Mouse (Mus musculus): ENCODE data around the gene Itga7.

Itga7 gene

GRCm38 (mm10) chr10:128950208-128950887 is 16.7 kb downstream of the Itga7 start:
- H3K4me1 ChIP-seq (replicated peaks; ENCODE audit: low read depth, low read length): peaks cover 15% of the 10 kb centered on the region
- no peaks in the 10 kb centered on the region for H3K36me3 ChIP-seq (ENCODE audit: insufficient read depth, low read length)
- peaks cover 4% of the 10 kb centered on the region; the same call in 1 of the 2 replicates for H3K9me3 ChIP-seq (ENCODE audit: low read length)
- H3K27me3 ChIP-seq (ENCODE audit: insufficient read depth, low read length): peaks cover 16% of the 10 kb centered on the region; the same call in 1 of the 2 replicates
- no peak overlapping the region for H3K4me3 ChIP-seq (replicated peaks; ENCODE audit: low read length)
- TF ChIP-seq CTCF (conservative IDR thresholded peaks at IDR 0.05; ENCODE audit: low read length) (no peak), POU5F1 (IDR thresholded peaks at IDR 0.05; ENCODE audit: borderline replicate concordance, low read length) (no peak), NANOG (IDR thresholded peaks at IDR 0.05; ENCODE audit: borderline replicate concordance, low read length) (no peak)

- H3K9me3 ChIP-seq (ENCODE audit: low read length): no peaks in the 10 kb centered on the region
- H3K36me3 ChIP-seq (ENCODE audit: insufficient read depth, low read length): no peaks in the 10 kb centered on the region
- no peak for TF ChIP-seq CTCF (conservative IDR thresholded peaks at IDR 0.05; ENCODE audit: low read length)
- no peaks in the 10 kb centered on the region for H3K4me1 ChIP-seq (replicated peaks; ENCODE audit: low read depth, low read length)
- H3K27me3 ChIP-seq (ENCODE audit: insufficient read depth, low read length): peaks cover 30% of the 10 kb centered on the region
- no peak overlapping the region for H3K4me3 ChIP-seq (replicated peaks; ENCODE audit: low read length)
Measured at GRCm38 (mm10) chr10:128958340-128958739, 24.7 kb downstream of the Itga7 start.

- Histone ChIP-seq H3K27me3 (ENCODE audit: insufficient read depth, low read length) (peaks cover 25% of the 10 kb centered on the region), H3K4me1 (replicated peaks; ENCODE audit: low read depth, low read length) (no peaks in the 10 kb centered on the region), H3K4me3 (replicated peaks; ENCODE audit: low read length) (no peak overlapping the region), H3K9me3 (ENCODE audit: low read length) (no peaks in the 10 kb centered on the region), H3K36me3 (ENCODE audit: insufficient read depth, low read length) (no peaks in the 10 kb centered on the region)
- no peak for TF ChIP-seq POU5F1 (IDR thresholded peaks at IDR 0.05; ENCODE audit: borderline replicate concordance, low read length)
- TF ChIP-seq CTCF (conservative IDR thresholded peaks at IDR 0.05; ENCODE audit: low read length): no peak
- no peak for TF ChIP-seq NANOG (IDR thresholded peaks at IDR 0.05; ENCODE audit: borderline replicate concordance, low read length)
Measured at GRCm38 (mm10) chr10:128960142-128960541, 26.5 kb downstream of the Itga7 start.

GRCm38 (mm10) chr10:128960590-128961584 is 27.3 kb downstream of the Itga7 start, which contains the start of gene Mettl7b:
Gene Mettl7b (minus strand): TSS chr10:128960988.
- no peaks in the 10 kb centered on the region for H3K4me1 ChIP-seq (replicated peaks; ENCODE audit: low read depth, low read length)
- peaks cover 25% of the 10 kb centered on the region for H3K27me3 ChIP-seq (ENCODE audit: insufficient read depth, low read length)
- H3K9me3 ChIP-seq (ENCODE audit: low read length): no peaks in the 10 kb centered on the region
- TF ChIP-seq NANOG (IDR thresholded peaks at IDR 0.05; ENCODE audit: borderline replicate concordance, low read length) (no peak), POU5F1 (IDR thresholded peaks at IDR 0.05; ENCODE audit: borderline replicate concordance, low read length) (no peak), CTCF (conservative IDR thresholded peaks at IDR 0.05; ENCODE audit: low read length) (no peak)
- H3K4me3 ChIP-seq (replicated peaks; ENCODE audit: low read length): no peak within 1 kb of the TSS
- no peaks in the 10 kb centered on the region for H3K36me3 ChIP-seq (ENCODE audit: insufficient read depth, low read length)

- no peaks in the 10 kb centered on the region for H3K36me3 ChIP-seq (ENCODE audit: insufficient read depth, low read length)
- H3K4me1 ChIP-seq (replicated peaks; ENCODE audit: low read depth, low read length): no peaks in the 10 kb centered on the region
- H3K9me3 ChIP-seq (ENCODE audit: low read length): no peaks in the 10 kb centered on the region
- TF ChIP-seq NANOG (IDR thresholded peaks at IDR 0.05; ENCODE audit: borderline replicate concordance, low read length) (no peak), CTCF (conservative IDR thresholded peaks at IDR 0.05; ENCODE audit: low read length) (no peak), POU5F1 (IDR thresholded peaks at IDR 0.05; ENCODE audit: borderline replicate concordance, low read length) (no peak)
- no peak overlapping the region for H3K4me3 ChIP-seq (replicated peaks; ENCODE audit: low read length)
- no peaks in the 10 kb centered on the region for H3K27me3 ChIP-seq (ENCODE audit: insufficient read depth, low read length)
Measured at GRCm38 (mm10) chr10:128964961-128965360, 31.3 kb downstream of the Itga7 start.

GRCm38 (mm10) chr10:128965871-128966270 is 32.3 kb downstream of the Itga7 start:
- TF ChIP-seq NANOG (IDR thresholded peaks at IDR 0.05; ENCODE audit: borderline replicate concordance, low read length): no peak
- no peak for TF ChIP-seq POU5F1 (IDR thresholded peaks at IDR 0.05; ENCODE audit: borderline replicate concordance, low read length)
- TF ChIP-seq CTCF (conservative IDR thresholded peaks at IDR 0.05; ENCODE audit: low read length): no peak
- Histone ChIP-seq H3K9me3 (ENCODE audit: low read length) (no peaks in the 10 kb centered on the region), H3K27me3 (ENCODE audit: insufficient read depth, low read length) (no peaks in the 10 kb centered on the region), H3K4me1 (replicated peaks; ENCODE audit: low read depth, low read length) (no peaks in the 10 kb centered on the region), H3K4me3 (replicated peaks; ENCODE audit: low read length) (no peak overlapping the region), H3K36me3 (ENCODE audit: insufficient read depth, low read length) (no peaks in the 10 kb centered on the region)

- Histone ChIP-seq H3K4me3 (replicated peaks; ENCODE audit: low read length) (no peak overlapping the region), H3K4me1 (replicated peaks; ENCODE audit: low read depth, low read length) (no peaks in the 10 kb centered on the region), H3K9me3 (ENCODE audit: low read length) (no peaks in the 10 kb centered on the region), H3K27me3 (ENCODE audit: insufficient read depth, low read length) (no peaks in the 10 kb centered on the region), H3K36me3 (ENCODE audit: insufficient read depth, low read length) (no peaks in the 10 kb centered on the region)
- TF ChIP-seq POU5F1 (IDR thresholded peaks at IDR 0.05; ENCODE audit: borderline replicate concordance, low read length): no peak
- TF ChIP-seq NANOG (IDR thresholded peaks at IDR 0.05; ENCODE audit: borderline replicate concordance, low read length): no peak
- TF ChIP-seq CTCF (conservative IDR thresholded peaks at IDR 0.05; ENCODE audit: low read length): no peak
Measured at GRCm38 (mm10) chr10:128968341-128968749, 34.7 kb downstream of the Itga7 start.

GRCm38 (mm10) chr10:128970740-128971250 is 37.2 kb downstream of the Itga7 start:
- no peak for TF ChIP-seq NANOG (IDR thresholded peaks at IDR 0.05; ENCODE audit: borderline replicate concordance, low read length)
- no peak for TF ChIP-seq CTCF (conservative IDR thresholded peaks at IDR 0.05; ENCODE audit: low read length)
- no peak for TF ChIP-seq POU5F1 (IDR thresholded peaks at IDR 0.05; ENCODE audit: borderline replicate concordance, low read length)
- H3K9me3 ChIP-seq (ENCODE audit: low read length): no peaks in the 10 kb centered on the region
- H3K27me3 ChIP-seq (ENCODE audit: insufficient read depth, low read length): no peaks in the 10 kb centered on the region
- H3K4me3 ChIP-seq (replicated peaks; ENCODE audit: low read length): no peak overlapping the region
- no peaks in the 10 kb centered on the region for H3K36me3 ChIP-seq (ENCODE audit: insufficient read depth, low read length)
- no peaks in the 10 kb centered on the region for H3K4me1 ChIP-seq (replicated peaks; ENCODE audit: low read depth, low read length)
